Mouse (Mus musculus): ENCODE data around the gene Btbd35f6.
"Not testable (repeated sequence)": the region's sequence is repeated elsewhere in the genome, so short reads cannot be mapped to it uniquely, and the experiment has no call there.

Btbd35f6 gene

DNA sequence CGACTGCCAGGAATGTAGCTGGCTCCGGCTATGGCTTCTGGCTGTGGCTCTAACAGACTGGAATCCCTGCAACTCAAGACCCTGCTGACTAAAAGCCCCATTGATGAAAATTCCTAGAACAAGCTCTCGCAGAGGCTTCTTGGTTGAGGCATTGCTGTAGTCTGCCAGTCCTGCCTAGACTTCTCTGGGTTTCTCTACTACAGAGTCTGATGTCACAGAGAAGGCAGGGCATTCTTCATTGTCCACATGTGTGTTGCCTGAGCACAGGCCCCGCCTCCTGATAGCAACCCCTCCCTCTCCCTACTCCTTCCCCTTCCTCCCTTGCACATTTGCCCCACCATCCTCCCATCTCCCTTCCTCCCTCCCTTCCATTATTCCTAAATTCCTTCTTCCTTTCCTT lies at the start of gene Btbd35f6:
Gene Btbd35f6 (minus strand): TSS at position 101 of the 400 bp plus-strand sequence.
- not testable (repeated sequence) for DNase-seq

DNA sequence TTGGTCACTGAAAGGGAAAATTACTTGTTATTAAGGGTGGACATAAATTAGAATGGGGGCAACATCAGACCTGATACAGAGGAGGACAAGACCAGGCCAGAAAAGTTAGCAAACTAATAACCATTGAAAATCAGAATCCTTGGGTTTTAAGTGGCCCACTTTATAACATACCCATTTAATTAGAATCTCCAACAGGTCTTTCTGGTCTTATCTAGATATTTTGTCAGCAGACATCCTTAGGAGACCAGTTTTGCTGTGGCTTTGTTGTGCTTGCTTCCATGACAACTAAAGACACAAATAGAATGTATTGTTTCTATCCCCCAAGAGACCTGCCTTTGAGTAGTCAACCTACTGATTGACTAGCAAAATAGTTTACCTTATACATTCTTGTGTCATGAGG lies 30.4 kb upstream of the Btbd35f6 start, which contains the start of gene Gm21870:
Gene Gm21870 (minus strand): TSS at position 101 of the 400 bp plus-strand sequence.
- not testable (repeated sequence) for DNase-seq

DNA sequence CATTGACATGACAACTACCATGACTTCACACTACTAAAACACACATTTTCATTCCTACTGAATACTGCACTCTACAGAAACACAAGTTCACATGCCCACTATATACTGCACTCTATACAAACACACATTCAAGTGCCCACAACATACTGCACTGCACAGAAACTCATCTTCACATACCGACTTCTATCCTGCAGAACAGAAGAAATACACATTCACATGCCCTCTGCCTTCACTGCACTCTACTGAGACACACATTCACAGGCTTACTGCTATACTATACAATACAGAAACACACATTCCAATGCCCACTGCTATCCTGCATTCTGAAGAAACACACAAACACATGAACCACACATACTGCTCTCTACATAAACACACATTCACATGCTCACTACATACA lies 26.1 kb downstream of the Btbd35f6 start:
- not testable (repeated sequence) for DNase-seq

DNA sequence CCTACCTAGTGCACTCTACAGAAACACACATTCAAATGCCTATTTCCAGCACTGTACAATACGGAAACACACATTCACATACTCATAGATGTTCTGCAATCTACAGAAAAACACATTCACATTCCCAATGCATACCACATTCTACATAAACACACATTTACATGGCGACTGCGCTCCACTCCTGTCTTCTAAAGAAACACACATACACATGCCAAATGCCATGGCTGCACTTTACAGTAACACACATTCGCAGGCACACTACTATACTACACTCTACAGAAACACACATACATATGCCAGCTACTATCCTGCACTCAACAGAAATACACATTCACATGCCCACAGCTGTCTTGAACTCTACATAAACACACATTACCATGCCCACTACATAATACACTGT lies 28.1 kb downstream of the Btbd35f6 start:
- not testable (repeated sequence) for DNase-seq

DNA sequence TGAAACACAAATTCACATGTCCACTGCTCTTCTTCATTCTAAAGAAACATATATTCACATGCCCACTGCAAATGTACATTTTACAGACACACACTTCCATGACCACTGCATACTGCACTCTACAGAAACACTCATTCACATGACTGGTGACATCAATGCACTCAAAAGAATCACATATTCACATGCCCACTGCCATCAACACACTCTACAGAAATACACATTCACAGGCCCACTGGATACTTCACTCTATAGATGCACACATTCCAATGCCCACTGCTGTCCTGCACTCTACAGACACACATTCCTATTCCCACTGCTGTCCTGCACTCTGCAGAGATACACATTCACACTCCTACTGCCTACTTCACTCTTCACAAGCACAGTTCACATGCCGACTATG lies 30.0 kb downstream of the Btbd35f6 start:
- not testable (repeated sequence) for DNase-seq

DNA sequence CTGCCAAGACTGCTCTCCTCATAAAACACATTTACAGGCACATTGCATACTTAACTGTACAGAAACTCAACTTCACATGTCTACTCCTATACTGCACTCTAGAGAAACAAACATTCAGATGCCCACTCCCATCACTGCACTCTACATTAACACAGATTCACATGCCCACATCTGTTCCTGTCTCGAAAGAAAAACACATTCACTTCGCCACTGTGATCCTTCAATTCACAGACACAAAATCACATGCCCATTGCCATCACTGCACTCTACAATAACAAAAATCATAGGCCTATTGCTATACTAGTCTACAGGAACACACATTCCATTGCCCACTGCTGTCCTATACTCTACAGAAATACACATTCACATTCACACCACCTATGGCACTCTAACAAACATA lies 30.9 kb downstream of the Btbd35f6 start:
- not testable (repeated sequence) for DNase-seq
